Mouse (Mus musculus) lung, embryonic 14.5 days (tissue): ENCODE data around the gene Rundc3a. TPM values are rescaled to one million over a fixed set of nuclear protein-coding genes. Genes with fewer than 3 reads are reported as not detected.

Experiments
- ATAC-seq: fragments of 200-750 bp; cut with Nextera tagmentation; 2 replicates; pipeline ENCODE4 v1.8.0; 2017; ENCODE audit warnings: mild to moderate bottlenecking, moderate TSS enrichment, moderate library complexity; ENCODE audit not compliant: insufficient read depth
- DNase-seq: peaks from one replicate; pipeline ENCODE4 v3.0.0-alpha.2; 2015
- H3K27ac ChIP-seq: fragments of 300-500 bp; sonication (generic); 2 replicates; pipeline ENCODE4 v1.5.1; 2014; ENCODE audit warnings: low read depth, mild to moderate bottlenecking, moderate library complexity
- H3K27me3 ChIP-seq: fragments of 300-500 bp; sonication (generic); 2 replicates; pipeline ENCODE4 v1.6.1; 2014; ENCODE audit warnings: low read length, control low read depth; ENCODE audit not compliant: insufficient read depth
- H3K36me3 ChIP-seq: fragments of 300-500 bp; sonication (generic); 2 replicates; pipeline ENCODE4 v1.6.1; 2014; ENCODE audit warnings: control low read depth; ENCODE audit not compliant: insufficient read depth
- H3K4me1 ChIP-seq: fragments of 300-500 bp; sonication (generic); 2 replicates; pipeline ENCODE4 v1.6.1; 2014; ENCODE audit warnings: antibody characterized with exemption, control low read depth; ENCODE audit not compliant: insufficient read depth
- H3K4me2 ChIP-seq: fragments of 300-500 bp; sonication (generic); 2 replicates; pipeline ENCODE4 v1.6.1; 2014; ENCODE audit warnings: mild to moderate bottlenecking
- H3K4me3 ChIP-seq: fragments of 300-500 bp; sonication (generic); 2 replicates; pipeline ENCODE4 v1.5.1; 2014; ENCODE audit warnings: low read depth, low read length
- H3K9ac ChIP-seq: fragments of 300-500 bp; sonication (generic); 2 replicates; pipeline ENCODE4 v1.6.1; 2014
- H3K9me3 ChIP-seq: fragments of 300-500 bp; sonication (generic); 2 replicates; pipeline ENCODE4 v1.6.1; 2016; ENCODE audit warnings: low read depth, low read length, control low read depth
- CTCF ChIP-seq: IDR thresholded peaks from 2 replicates; pipeline ENCODE4 v1.5.1; 2016; ENCODE audit warnings: antibody characterized with exemption, low read depth
- WGBS: fragments of 180-500 bp; shearing (Covaris S2); extraction: QIAGEN DNeasy Blood & Tissue Kit; methylation state at CpG from one replicate; pipeline ENCODE4 v1.1.7; 2014; 5-methylcytosine and 5-hydroxymethylcytosine counted together
- polyA plus RNA-seq: library from polyadenylated mRNA; unstranded; fragments of >200 nt; fragmentation: Nextera tagmentation; extraction: Ambion mirVana; gene quantifications from 2 replicates; pipeline ENCODE4 v1.2.1, GENCODE M21; 2014

Gene Rundc3a
- polyA plus RNA-seq, 1 experiment from 2014 or later, result 1.1 TPM

DNA sequence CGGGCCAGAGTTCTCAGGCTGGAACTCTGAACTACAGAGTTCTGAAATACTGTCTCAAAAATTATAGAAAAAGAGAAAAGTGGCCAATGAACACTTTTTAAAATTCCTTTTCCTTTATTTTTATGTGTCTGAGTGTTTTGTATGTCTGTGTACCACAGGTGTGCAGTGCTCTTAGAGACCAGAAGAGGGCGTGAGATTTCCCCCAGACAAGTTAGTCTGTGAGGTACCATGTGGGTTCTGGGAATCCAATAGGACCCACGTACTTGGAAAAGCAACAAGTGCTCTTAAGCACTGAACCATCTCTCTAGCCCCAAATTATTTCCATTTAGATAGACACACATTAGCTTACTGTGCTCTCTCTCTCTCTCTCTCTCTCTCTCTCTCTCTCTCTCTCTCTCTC, 48.2 kb downstream of the Rundc3a start:
- Histone ChIP-seq H3K9ac (no peak overlapping the region), H3K27ac (no peak overlapping the region), H3K9me3 (no peaks in the 10 kb centered on the region), H3K27me3 (no peaks in the 10 kb centered on the region), H3K4me1 (peaks cover 15% of the 10 kb centered on the region), H3K36me3 (peaks cover 68% of the 10 kb centered on the region), H3K4me2 (no peak overlapping the region), H3K4me3 (no peak overlapping the region)
- DNase-seq (no peak), ATAC-seq (no peak)
- WGBS, result 83% methylated on average over 3 of the region's 3 CpGs
- peak; percentile 38; the same call in 1 of the 2 replicates for TF ChIP-seq CTCF

DNA sequence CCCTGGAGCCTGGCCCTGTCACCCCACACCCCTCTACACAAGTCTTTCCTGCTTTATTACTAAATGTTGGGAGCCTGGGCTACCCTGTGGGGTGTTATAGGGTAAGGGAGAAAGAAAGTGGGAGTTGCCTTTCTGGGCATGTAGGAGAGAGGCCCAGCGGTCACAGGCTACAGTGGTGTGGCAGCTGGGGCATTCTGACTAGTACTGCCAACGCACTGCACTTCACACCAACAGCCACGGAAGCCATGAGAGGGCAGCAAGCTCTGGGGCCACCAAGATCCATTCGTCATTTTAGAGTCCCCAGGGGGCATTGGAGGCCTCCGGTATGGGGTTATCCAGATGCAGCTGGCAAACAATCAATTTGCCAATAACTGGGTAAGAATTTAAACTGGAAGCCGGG, 48.9 kb downstream of the Rundc3a start:
- H3K4me3 ChIP-seq, result no peak overlapping the region
- WGBS, result 90% methylated on average over 6 of the region's 6 CpGs
- no peak for DNase-seq
- no peak overlapping the region for H3K9ac ChIP-seq
- no peak for ATAC-seq
- no peak overlapping the region for H3K27ac ChIP-seq
- peaks cover 15% of the 10 kb centered on the region for H3K4me1 ChIP-seq
- no peak for TF ChIP-seq CTCF
- peaks cover 64% of the 10 kb centered on the region for H3K36me3 ChIP-seq
- H3K4me2 ChIP-seq, result no peak overlapping the region
- H3K27me3 ChIP-seq, result no peaks in the 10 kb centered on the region
- H3K9me3 ChIP-seq, result no peaks in the 10 kb centered on the region

GRCm38 (mm10) chr11:102443740-102444139, 50.5 kb downstream of the Rundc3a start:
- Histone ChIP-seq H3K4me1 (peaks cover 22% of the 10 kb centered on the region), H3K4me2 (no peak overlapping the region), H3K9me3 (no peaks in the 10 kb centered on the region), H3K27me3 (peaks cover 5% of the 10 kb centered on the region; the same call in 1 of the 2 replicates), H3K27ac (no peak overlapping the region), H3K9ac (no peak overlapping the region), H3K4me3 (no peak overlapping the region), H3K36me3 (peaks cover 49% of the 10 kb centered on the region)
- no peak for TF ChIP-seq CTCF
- DNase-seq (no peak), ATAC-seq (no peak)
- 60% methylated on average over 12 of the region's 12 CpGs for whole genome bisulfite sequencing

GRCm38 (mm10) chr11:102444321-102444720, 51.1 kb downstream of the Rundc3a start:
- no peak for ATAC-seq
- Histone ChIP-seq H3K9ac (no peak overlapping the region), H3K27ac (no peak overlapping the region), H3K4me1 (peaks cover 23% of the 10 kb centered on the region), H3K4me3 (no peak overlapping the region), H3K27me3 (peaks cover 5% of the 10 kb centered on the region; the same call in 1 of the 2 replicates), H3K4me2 (no peak overlapping the region), H3K36me3 (peaks cover 43% of the 10 kb centered on the region), H3K9me3 (no peaks in the 10 kb centered on the region)
- 76% methylated on average over 3 of the region's 3 CpGs for WGBS
- TF ChIP-seq CTCF, result no peak
- DNase-seq, result no peak

DNA sequence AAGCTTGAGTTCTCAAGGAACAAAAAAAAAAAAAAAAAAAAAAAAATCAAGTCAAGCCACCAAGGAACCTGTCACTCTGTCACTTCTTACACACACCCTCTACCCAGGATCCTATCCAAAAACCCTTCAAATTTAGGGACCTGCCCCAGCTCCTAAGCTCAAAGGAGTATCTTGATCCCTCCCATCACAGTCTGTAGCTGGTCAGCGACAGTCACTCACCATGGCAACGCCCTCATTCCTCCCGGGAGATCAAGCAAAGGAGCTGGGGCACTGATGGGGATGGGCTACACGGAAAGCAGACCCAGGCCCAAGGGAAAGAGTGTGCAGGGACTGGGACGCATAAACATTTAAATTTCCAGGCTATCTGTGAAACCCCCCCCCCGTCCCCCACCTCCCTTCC, 51.6 kb downstream of the Rundc3a start:
- 15% methylated on average over 6 of the region's 6 CpGs for WGBS
- Histone ChIP-seq H3K9ac (no peak overlapping the region), H3K27ac (no peak overlapping the region), H3K4me3 (peak overlapping the region; percentile 6; the same call in 1 of the 2 replicates), H3K4me2 (peak overlapping the region; percentile 69; the same call in 1 of the 2 replicates), H3K36me3 (peaks cover 39% of the 10 kb centered on the region), H3K4me1 (peaks cover 26% of the 10 kb centered on the region), H3K9me3 (no peaks in the 10 kb centered on the region), H3K27me3 (peaks cover 5% of the 10 kb centered on the region; the same call in 1 of the 2 replicates)
- ATAC-seq (no peak), DNase-seq (no peak)
- no peak for TF ChIP-seq CTCF

DNA sequence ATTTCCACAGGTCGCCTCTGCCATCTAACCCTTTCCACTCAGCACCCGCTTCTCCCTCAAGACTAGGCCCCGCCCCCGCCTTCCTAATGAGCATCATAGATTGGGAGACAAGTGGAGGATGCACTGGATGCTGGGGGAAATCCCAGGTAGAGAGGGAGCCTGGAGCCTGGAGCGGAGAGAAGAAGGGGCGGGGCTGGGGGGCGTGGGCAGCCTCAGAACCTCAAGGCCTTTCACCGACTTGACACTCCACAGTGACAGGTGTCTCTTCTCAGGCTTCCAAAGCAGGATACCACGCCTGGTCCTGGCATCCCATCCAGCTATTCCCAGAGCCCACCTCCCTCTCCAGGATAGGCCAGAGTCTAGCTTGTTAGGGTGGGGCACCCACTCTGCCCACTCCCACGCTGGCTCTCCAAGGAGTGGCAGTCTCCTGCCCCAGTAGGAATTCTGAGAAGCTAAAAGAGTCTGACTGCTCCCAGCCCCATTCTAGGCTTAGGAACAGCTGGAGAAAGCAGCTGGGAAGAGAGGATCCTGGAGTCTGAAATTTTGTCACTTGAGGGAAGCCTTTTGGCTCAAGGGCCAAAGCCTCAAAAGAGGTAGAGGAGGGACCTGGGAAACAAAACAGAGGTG, 52.2 kb downstream of the Rundc3a start:
- H3K9me3 ChIP-seq, result no peaks in the 10 kb centered on the region
- DNase-seq, result no peak
- peaks cover 33% of the 10 kb centered on the region for H3K36me3 ChIP-seq
- peaks cover 5% of the 10 kb centered on the region; the same call in 1 of the 2 replicates for H3K27me3 ChIP-seq
- H3K4me3 ChIP-seq, result peak overlapping the region; percentile 93
- H3K27ac ChIP-seq, result peak overlapping the region; percentile 91
- ATAC-seq, result peak; percentile 29; the same call in 1 of the 2 replicates
- peaks cover 26% of the 10 kb centered on the region for H3K4me1 ChIP-seq
- 13% methylated on average over 10 of the region's 10 CpGs for WGBS
- H3K9ac ChIP-seq, result no peak overlapping the region
- TF ChIP-seq CTCF, result no peak
- H3K4me2 ChIP-seq, result peak overlapping the region; percentile 69

GRCm38 (mm10) chr11:102445891-102446361, 52.7 kb downstream of the Rundc3a start:
- peak; percentile 29; the same call in 1 of the 2 replicates for ATAC-seq
- WGBS, result 5% methylated on average over 7 of the region's 7 CpGs
- peak overlapping the region; percentile 91 for H3K27ac ChIP-seq

More at GRCm38 (mm10) chr11:102445891-102446361, 52.7 kb downstream of the Rundc3a start:
- no peaks in the 10 kb centered on the region for H3K9me3 ChIP-seq
- TF ChIP-seq CTCF, result no peak
- H3K9ac ChIP-seq, result peak overlapping the region; percentile 96
- peak; percentile 94 for DNase-seq
- peak overlapping the region; percentile 93 for H3K4me3 ChIP-seq
- H3K4me1 ChIP-seq, result peaks cover 26% of the 10 kb centered on the region
- peak overlapping the region; percentile 69 for H3K4me2 ChIP-seq
- H3K36me3 ChIP-seq, result peaks cover 27% of the 10 kb centered on the region
- peaks cover 5% of the 10 kb centered on the region; the same call in 1 of the 2 replicates for H3K27me3 ChIP-seq
